Mouse (Mus musculus) thymus, postnatal 25 days (tissue): ENCODE results near the gene Rita1.

Source experiments
- DNase-seq: peaks from one replicate; pipeline ENCODE4 v3.0.0; 2022

The Rita1 gene

GRCm38 (mm10) chr5:120570289-120570897, 42.0 kb downstream of the Rita1 start:
- no peak for DNase-seq

GRCm38 (mm10) chr5:120569791-120570190, 42.6 kb downstream of the Rita1 start:
- DNase-seq, result no peak

GRCm38 (mm10) chr5:120568964-120569363, 43.4 kb downstream of the Rita1 start:
- no peak for DNase-seq

- DNase-seq, result no peak
Observed at GRCm38 (mm10) chr5:120568336-120568768, 44.0 kb downstream of the Rita1 start.

- no peak for DNase-seq
Observed at GRCm38 (mm10) chr5:120567761-120568211, 44.6 kb downstream of the Rita1 start.

GRCm38 (mm10) chr5:120567253-120567701, 45.1 kb downstream of the Rita1 start:
- no peak for DNase-seq

- no peak for DNase-seq
Observed at GRCm38 (mm10) chr5:120566681-120567252, 45.6 kb downstream of the Rita1 start.

GRCm38 (mm10) chr5:120566101-120566500, 46.3 kb downstream of the Rita1 start:
- DNase-seq, result no peak

- DNase-seq, result no peak
Observed at GRCm38 (mm10) chr5:120565171-120565905, 47.1 kb downstream of the Rita1 start.

GRCm38 (mm10) chr5:120563914-120564311, 48.5 kb downstream of the Rita1 start:
- no peak for DNase-seq

GRCm38 (mm10) chr5:120562956-120563913, 49.2 kb downstream of the Rita1 start:
- DNase-seq, result no peak

- no peak for DNase-seq
Observed at GRCm38 (mm10) chr5:120560616-120561311, 51.6 kb downstream of the Rita1 start.

- DNase-seq, result no peak
Observed at GRCm38 (mm10) chr5:120560129-120560615, 52.2 kb downstream of the Rita1 start.

- no peak for DNase-seq
Observed at GRCm38 (mm10) chr5:120558762-120559161, 53.6 kb downstream of the Rita1 start.

GRCm38 (mm10) chr5:120558041-120558440, 54.3 kb downstream of the Rita1 start:
- no peak for DNase-seq

GRCm38 (mm10) chr5:120555871-120556270, 56.5 kb downstream of the Rita1 start:
- no peak for DNase-seq

GRCm38 (mm10) chr5:120550673-120551072, 61.7 kb downstream of the Rita1 start:
- no peak for DNase-seq

- no peak for DNase-seq
Observed at GRCm38 (mm10) chr5:120550137-120550536, 62.3 kb downstream of the Rita1 start.

- DNase-seq, result no peak
Observed at GRCm38 (mm10) chr5:120548236-120548850, 64.0 kb downstream of the Rita1 start.
